Mouse (Mus musculus): Measurements from ENCODE around the gene Acp1. TPM values are rescaled to one million over a fixed set of nuclear protein-coding genes. Genes with fewer than 3 reads are reported as not detected.

The Acp1 gene
- 177 and 185 TPM in 2 replicates for polyA plus RNA-seq (2015; fragmentation: Nextera tagmentation; extraction: Ambion mirVana)

- peak; percentile 97 for ATAC-seq
- Histone ChIP-seq H3K9me3 (replicated peaks) (no peaks in the 10 kb centered on the region), H3K27ac (0 out of 2 replicates have a peak within 1 kb of the TSS, but pooled peaks have one; percentile 44), H3K4me2 (peak within 1 kb of the TSS; percentile 94), H3K27me3 (no peaks in the 10 kb centered on the region), H3K4me1 (peaks cover 28% of the 10 kb centered on the region), H3K9ac (peak within 1 kb of the TSS; percentile 91), H3K36me3 (ENCODE audit: poor library complexity, severe bottlenecking) (no peaks in the 10 kb centered on the region), H3K4me3 (peak within 1 kb of the TSS; percentile 74)
- under 1% methylated on average over 52 of the region's 52 CpGs for WGBS
Measured at GRCm38 (mm10) chr12:30911261-30912047, at the start of gene Acp1, which contains the start of gene Sh3yl1. TSS of gene Acp1 (minus strand) at chr12:30911589. TSS of gene Sh3yl1 (plus strand) at chr12:30911668.

- peaks cover 31% of the 10 kb centered on the region for H3K36me3 ChIP-seq (ENCODE audit: poor library complexity, severe bottlenecking)
- H3K9me3 ChIP-seq (replicated peaks): no peaks in the 10 kb centered on the region
- no peak overlapping the region for H3K27ac ChIP-seq
- H3K4me1 ChIP-seq: no peaks in the 10 kb centered on the region
- WGBS: 72% methylated on average over 3 of the region's 3 CpGs
- no peak overlapping the region for H3K9ac ChIP-seq
- no peak overlapping the region for H3K4me3 ChIP-seq
- no peaks in the 10 kb centered on the region for H3K27me3 ChIP-seq
- no peak for ATAC-seq
- H3K4me2 ChIP-seq: no peak overlapping the region
Measured at GRCm38 (mm10) chr12:30944197-30944596, 32.8 kb upstream of the Acp1 start.

GRCm38 (mm10) chr12:30943057-30943986 is 31.9 kb upstream of the Acp1 start:
- Histone ChIP-seq H3K27ac (no peak overlapping the region), H3K27me3 (no peaks in the 10 kb centered on the region), H3K4me3 (no peak overlapping the region), H3K4me2 (no peak overlapping the region), H3K9me3 (replicated peaks) (no peaks in the 10 kb centered on the region), H3K9ac (no peak overlapping the region), H3K36me3 (ENCODE audit: poor library complexity, severe bottlenecking) (peaks cover 31% of the 10 kb centered on the region), H3K4me1 (no peaks in the 10 kb centered on the region)
- no peak for ATAC-seq
- 91% methylated on average over 14 of the region's 14 CpGs for WGBS

GRCm38 (mm10) chr12:30936899-30937298 is 25.5 kb upstream of the Acp1 start:
- Histone ChIP-seq H3K27ac (no peak overlapping the region), H3K4me3 (no peak overlapping the region), H3K27me3 (no peaks in the 10 kb centered on the region), H3K4me1 (no peaks in the 10 kb centered on the region), H3K4me2 (no peak overlapping the region), H3K36me3 (ENCODE audit: poor library complexity, severe bottlenecking) (peaks cover 7% of the 10 kb centered on the region), H3K9me3 (replicated peaks) (no peaks in the 10 kb centered on the region), H3K9ac (no peak overlapping the region)
- ATAC-seq: no peak
- 81% methylated on average over 2 of the region's 2 CpGs for WGBS

- H3K36me3 ChIP-seq (ENCODE audit: poor library complexity, severe bottlenecking): no peaks in the 10 kb centered on the region
- no peaks in the 10 kb centered on the region for H3K27me3 ChIP-seq
- no peak overlapping the region for H3K4me3 ChIP-seq
- ATAC-seq: no peak
- H3K9me3 ChIP-seq (replicated peaks): no peaks in the 10 kb centered on the region
- no peaks in the 10 kb centered on the region for H3K4me1 ChIP-seq
- 89% methylated on average over 2 of the region's 2 CpGs for WGBS
- no peak overlapping the region for H3K27ac ChIP-seq
- H3K9ac ChIP-seq: no peak overlapping the region
- H3K4me2 ChIP-seq: no peak overlapping the region
Measured at GRCm38 (mm10) chr12:30933299-30933698, 21.9 kb upstream of the Acp1 start.

- no peak for ATAC-seq
- H3K27me3 ChIP-seq: no peaks in the 10 kb centered on the region
- no peak overlapping the region for H3K4me2 ChIP-seq
- no peaks in the 10 kb centered on the region for H3K9me3 ChIP-seq (replicated peaks)
- H3K9ac ChIP-seq: no peak overlapping the region
- no peaks in the 10 kb centered on the region for H3K4me1 ChIP-seq
- H3K27ac ChIP-seq: no peak overlapping the region
- no peak overlapping the region for H3K4me3 ChIP-seq
- 93% methylated on average over 6 of the region's 6 CpGs for WGBS
- H3K36me3 ChIP-seq (ENCODE audit: poor library complexity, severe bottlenecking): peaks cover 3% of the 10 kb centered on the region; the same call in 1 of the 2 replicates
Measured at GRCm38 (mm10) chr12:30928182-30928581, 16.8 kb upstream of the Acp1 start.

GRCm38 (mm10) chr12:30922401-30922800 is 11.0 kb upstream of the Acp1 start:
- no peaks in the 10 kb centered on the region for H3K9me3 ChIP-seq (replicated peaks)
- H3K27ac ChIP-seq: no peak overlapping the region
- no peaks in the 10 kb centered on the region for H3K4me1 ChIP-seq
- H3K36me3 ChIP-seq (ENCODE audit: poor library complexity, severe bottlenecking): peaks cover 3% of the 10 kb centered on the region; the same call in 1 of the 2 replicates
- no peaks in the 10 kb centered on the region for H3K27me3 ChIP-seq
- H3K4me3 ChIP-seq: no peak overlapping the region
- ATAC-seq: no peak
- H3K4me2 ChIP-seq: no peak overlapping the region
- 81% methylated on average over 3 of the region's 3 CpGs for WGBS
- H3K9ac ChIP-seq: no peak overlapping the region

GRCm38 (mm10) chr12:30912840-30913239 is 1.5 kb upstream of the Acp1 start:
- Histone ChIP-seq H3K9ac (peak overlapping the region; percentile 91; the same call in 1 of the 2 replicates), H3K9me3 (replicated peaks) (no peaks in the 10 kb centered on the region), H3K27me3 (no peaks in the 10 kb centered on the region), H3K4me1 (peaks cover 28% of the 10 kb centered on the region), H3K4me3 (peak overlapping the region; percentile 74), H3K27ac (no peak overlapping the region), H3K36me3 (ENCODE audit: poor library complexity, severe bottlenecking) (no peaks in the 10 kb centered on the region), H3K4me2 (peak overlapping the region; percentile 94)
- no peak for ATAC-seq
- 66% methylated on average over 3 of the region's 3 CpGs for WGBS

GRCm38 (mm10) chr12:30912048-30912381 is 626 bp upstream of the Acp1 start:
- Histone ChIP-seq H3K4me3 (peak overlapping the region; percentile 74), H3K27me3 (no peaks in the 10 kb centered on the region), H3K9me3 (replicated peaks) (no peaks in the 10 kb centered on the region), H3K36me3 (ENCODE audit: poor library complexity, severe bottlenecking) (no peaks in the 10 kb centered on the region), H3K4me2 (peak overlapping the region; percentile 94), H3K27ac (no peak overlapping the region), H3K4me1 (peaks cover 28% of the 10 kb centered on the region), H3K9ac (peak overlapping the region; percentile 91)
- ATAC-seq: peak; percentile 55
- WGBS: 0% methylated on average over 19 of the region's 19 CpGs

- H3K27ac ChIP-seq: 0 out of 2 replicates have a peak overlapping the region, but pooled peaks have one; percentile 44
- no peaks in the 10 kb centered on the region for H3K27me3 ChIP-seq
- peak overlapping the region; percentile 91 for H3K9ac ChIP-seq
Measured at GRCm38 (mm10) chr12:30910860-30911259, 529 bp downstream of the Acp1 start.

GRCm38 (mm10) chr12:30909881-30910280 is 1.5 kb downstream of the Acp1 start:
- WGBS: 88% methylated on average over 2 of the region's 2 CpGs
- ATAC-seq: no peak

More at GRCm38 (mm10) chr12:30910860-30911259, 529 bp downstream of the Acp1 start:
- WGBS: 19% methylated on average over 8 of the region's 8 CpGs
- ATAC-seq: no peak; the same call in 1 of the 2 replicates
- H3K9me3 ChIP-seq (replicated peaks): no peaks in the 10 kb centered on the region
- peaks cover 28% of the 10 kb centered on the region for H3K4me1 ChIP-seq
- H3K36me3 ChIP-seq (ENCODE audit: poor library complexity, severe bottlenecking): no peaks in the 10 kb centered on the region
- H3K4me3 ChIP-seq: peak overlapping the region; percentile 74
- H3K4me2 ChIP-seq: peak overlapping the region; percentile 94

GRCm38 (mm10) chr12:30908658-30909057 is 2.7 kb downstream of the Acp1 start:
- Histone ChIP-seq H3K4me3 (no peak overlapping the region), H3K9ac (no peak overlapping the region), H3K27ac (no peak overlapping the region), H3K4me1 (peaks cover 28% of the 10 kb centered on the region), H3K9me3 (replicated peaks) (no peaks in the 10 kb centered on the region), H3K36me3 (ENCODE audit: poor library complexity, severe bottlenecking) (peaks cover 7% of the 10 kb centered on the region), H3K27me3 (no peaks in the 10 kb centered on the region), H3K4me2 (no peak overlapping the region)
- 90% methylated on average over 1 of the region's 1 CpGs for WGBS
- no peak for ATAC-seq

More at GRCm38 (mm10) chr12:30909881-30910280, 1.5 kb downstream of the Acp1 start:
- Histone ChIP-seq H3K27me3 (no peaks in the 10 kb centered on the region), H3K9ac (no peak overlapping the region), H3K27ac (no peak overlapping the region), H3K4me1 (peaks cover 28% of the 10 kb centered on the region), H3K36me3 (ENCODE audit: poor library complexity, severe bottlenecking) (no peaks in the 10 kb centered on the region), H3K4me2 (peak overlapping the region; percentile 94; the same call in 1 of the 2 replicates), H3K9me3 (replicated peaks) (no peaks in the 10 kb centered on the region), H3K4me3 (no peak overlapping the region)

Data from forebrain, embryonic 13.5 days (tissue).